Comparison of ENCODE assay signal across 10 mouse cellular contexts in the genomic region with DNA sequence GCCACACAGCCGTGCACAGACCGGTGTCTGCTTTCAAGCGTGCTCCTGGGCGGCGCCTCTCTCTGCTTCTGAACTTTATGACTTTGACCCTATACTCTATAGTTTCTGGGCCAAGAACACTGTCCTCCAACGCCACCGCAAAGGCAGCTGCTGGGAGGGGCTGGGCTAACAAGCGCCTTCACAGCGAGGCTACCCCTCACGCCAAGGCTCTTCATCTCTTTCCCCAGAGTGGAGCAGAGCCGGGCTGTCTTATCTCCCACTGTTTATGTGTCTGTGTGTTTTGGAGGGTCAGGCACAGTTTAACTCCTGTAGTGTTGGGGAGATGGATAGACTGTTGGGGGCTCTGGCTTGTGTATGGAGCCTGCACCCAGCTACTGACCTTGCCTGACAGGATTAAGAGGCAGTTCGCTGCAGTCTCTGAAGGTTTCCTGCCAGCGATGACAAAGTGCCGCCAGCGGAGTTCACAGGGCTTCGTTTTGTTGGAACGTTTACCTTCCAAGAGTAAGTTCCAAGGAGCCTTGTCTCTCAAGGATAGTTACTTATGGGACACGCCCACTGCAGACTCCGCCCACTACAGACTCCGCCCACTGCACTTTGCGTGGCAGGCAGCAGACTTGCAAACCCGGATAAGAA. TPM values are rescaled to one million over a fixed set of nuclear protein-coding genes. Genes with fewer than 3 reads are reported as not detected.
DNase-seq lines count a peak whose midpoint lies in the region; ATAC-seq and TF ChIP-seq lines count a peak whose summit lies in the region.
"Had no signal": no experiment of that assay in that cellular context is flagged by ENCODE, and none has a peak within 500 bp of the region (broad histone marks: within the 10 kb centered on the region; RNA-seq: fewer than 3 reads in every experiment).

No protein-coding gene starts in this region.

- no peak overlapping the region for H3K9ac ChIP-seq in heart, postnatal 0 days (replicated peaks; ENCODE audit: low read depth, low read length)
- no peak overlapping the region for H3K9ac ChIP-seq in liver, embryonic 15.5 days
- H3K9ac ChIP-seq in neural tube, embryonic 15.5 days (replicated peaks): no peak overlapping the region

- H3K4me2 ChIP-seq in heart, postnatal 0 days (ENCODE audit: low read depth, low read length): peak overlapping the region; percentile 7; the same call in 1 of the 2 replicates
- peak overlapping the region; percentile 10; the same call in 1 of the 2 replicates for H3K4me2 ChIP-seq in liver, embryonic 15.5 days
- H3K4me2 ChIP-seq in neural tube, embryonic 15.5 days: no peak overlapping the region

- no peak for TF ChIP-seq CTCF in heart, postnatal 0 days (IDR thresholded peaks at IDR 0.05; ENCODE audit: low read depth)

- ATAC-seq in heart, postnatal 0 days (ENCODE audit: insufficient read depth, low read depth): peak; percentile 25
- ATAC-seq in liver, embryonic 15.5 days (ENCODE audit: insufficient read depth): peak; percentile 24; the same call in 1 of the 2 replicates
- ATAC-seq in neural tube, embryonic 15.5 days (ENCODE audit: low FRiP score): no peak

- H3K9me3 ChIP-seq in heart, postnatal 0 days (replicated peaks; ENCODE audit: control insufficient read depth, low read length): no peaks in the 10 kb centered on the region
- no peaks in the 10 kb centered on the region for H3K9me3 ChIP-seq in liver, embryonic 15.5 days (replicated peaks)
- no peaks in the 10 kb centered on the region for H3K9me3 ChIP-seq in neural tube, embryonic 15.5 days (replicated peaks)

- WGBS in heart, postnatal 0 days: 27% methylated on average over 22 of the region's 22 CpGs
- WGBS in liver, embryonic 15.5 days (ENCODE audit: insufficient replicate concordance): 38% methylated on average over 22 of the region's 22 CpGs
- WGBS in neural tube, embryonic 15.5 days: 40% methylated on average over 22 of the region's 22 CpGs

- H3K36me3 ChIP-seq in heart, postnatal 0 days (replicated peaks; ENCODE audit: control insufficient read depth, insufficient read depth, low read length): no peaks in the 10 kb centered on the region
- H3K36me3 ChIP-seq in liver, embryonic 15.5 days (replicated peaks): no peaks in the 10 kb centered on the region
- H3K36me3 ChIP-seq in neural tube, embryonic 15.5 days: no peaks in the 10 kb centered on the region

- peaks cover 7% of the 10 kb centered on the region; the same call in 1 of the 2 replicates for H3K4me1 ChIP-seq in heart, postnatal 0 days (ENCODE audit: control insufficient read depth, insufficient read depth)
- peaks cover 23% of the 10 kb centered on the region for H3K4me1 ChIP-seq in liver, embryonic 15.5 days (replicated peaks)
- H3K4me1 ChIP-seq in neural tube, embryonic 15.5 days: peaks cover 9% of the 10 kb centered on the region; the same call in 1 of the 2 replicates

- no peak overlapping the region for H3K4me3 ChIP-seq in heart, postnatal 0 days (ENCODE audit: low read depth, low read length)
- H3K4me3 ChIP-seq in liver, embryonic 15.5 days (replicated peaks): no peak overlapping the region
- no peak overlapping the region for H3K4me3 ChIP-seq in neural tube, embryonic 15.5 days (replicated peaks)

- peaks cover 9% of the 10 kb centered on the region; the same call in 1 of the 2 replicates for H3K27me3 ChIP-seq in heart, postnatal 0 days (ENCODE audit: control insufficient read depth, insufficient read depth, low read length)
- H3K27me3 ChIP-seq in liver, embryonic 15.5 days: peaks cover 4% of the 10 kb centered on the region
- no peaks in the 10 kb centered on the region for H3K27me3 ChIP-seq in neural tube, embryonic 15.5 days (replicated peaks)

- peak; percentile 66 for DNase-seq in adrenal gland, postnatal 10 days
- DNase-seq in adrenal gland, adult 18-20 months (ENCODE audit: low spot score in 2 of 2): no peak
- DNase-seq in CD4-positive helper T cell, adult 2 months (ENCODE audit: low read depth, low spot score): peak; percentile 52
- no peak for DNase-seq in heart, postnatal 0 days (ENCODE audit: low spot score)
- DNase-seq in spleen, adult 12 weeks (ENCODE audit: low spot score): no peak
- DNase-seq in layer of hippocampus, adult 9-11 months: no peak

- H3K27ac ChIP-seq in heart, postnatal 0 days (ENCODE audit: low read depth): no peak overlapping the region
- no peak overlapping the region for H3K27ac ChIP-seq in liver, embryonic 15.5 days (replicated peaks)
- no peak overlapping the region for H3K27ac ChIP-seq in neural tube, embryonic 15.5 days (replicated peaks)

- TF ChIP-seq EP300 in heart, postnatal 0 days (IDR thresholded peaks at IDR 0.05; ENCODE audit: low read depth): no peak

RNA-seq across cellular contexts. Expression of gene Emc8, which starts 25.6 kb away (rescaled TPM):
- 100 to 1,000 TPM; 113 to 117 TPM for total RNA-seq in adrenal gland, postnatal 10 days (2021)
- total RNA-seq in adrenal gland, adult 18-20 months (2021): 100 to 1,000 TPM in 1 of 2 experiments, 10 to 100 TPM in 1; 87.1 to 118 TPM
- total RNA-seq in heart, postnatal 0 days (2014; rRNA removed; ENCODE audit: low replicate concordance): 45.4 and 110 TPM in 2 replicates
- polyA plus RNA-seq in heart, postnatal 0 days (2015; fragmentation: Nextera tagmentation; extraction: Ambion mirVana): 127 and 134 TPM in 2 replicates
- polyA plus RNA-seq in liver, embryonic 15.5 days (2015; fragmentation: Nextera tagmentation; extraction: Ambion mirVana): 100 and 104 TPM in 2 replicates
- polyA plus RNA-seq in neural tube, embryonic 15.5 days (2015; fragmentation: Nextera tagmentation; extraction: Ambion mirVana): 108 and 143 TPM in 2 replicates

RNA-seq across cellular contexts. Expression of gene Cox4i1, which starts 26.0 kb away (rescaled TPM):
- total RNA-seq in adrenal gland, postnatal 10 days (2021): 1,000 to 10,000 TPM; 2,747 to 2,903 TPM
- 1,000 to 10,000 TPM; 1,414 to 1,997 TPM for total RNA-seq in adrenal gland, adult 18-20 months (2021)
- total RNA-seq in heart, postnatal 0 days (2014; rRNA removed; ENCODE audit: low replicate concordance): 1,751 and 2,021 TPM in 2 replicates
- polyA plus RNA-seq in heart, postnatal 0 days (2015; fragmentation: Nextera tagmentation; extraction: Ambion mirVana): 4,528 and 4,822 TPM in 2 replicates
- 638 and 673 TPM in 2 replicates for polyA plus RNA-seq in liver, embryonic 15.5 days (2015; fragmentation: Nextera tagmentation; extraction: Ambion mirVana)
- polyA plus RNA-seq in neural tube, embryonic 15.5 days (2015; fragmentation: Nextera tagmentation; extraction: Ambion mirVana): 1,232 and 1,334 TPM in 2 replicates

RNA-seq across cellular contexts. Expression of gene Gm27021, which starts 26.1 kb away (rescaled TPM):
- not detected for total RNA-seq in adrenal gland, postnatal 10 days (2021)
- total RNA-seq in adrenal gland, adult 18-20 months (2021): not detected
- total RNA-seq in heart, postnatal 0 days (2014; rRNA removed; ENCODE audit: low replicate concordance): 1.1 TPM in 1 of 2 replicates, not detected in the other
- 0.63 and 5.4 TPM in 2 replicates for polyA plus RNA-seq in heart, postnatal 0 days (2015; fragmentation: Nextera tagmentation; extraction: Ambion mirVana)
- polyA plus RNA-seq in liver, embryonic 15.5 days (2015; fragmentation: Nextera tagmentation; extraction: Ambion mirVana): 0.35 and 0.64 TPM in 2 replicates
- polyA plus RNA-seq in neural tube, embryonic 15.5 days (2015; fragmentation: Nextera tagmentation; extraction: Ambion mirVana): 3.3 and 5.2 TPM in 2 replicates
- total RNA-seq: gastrocnemius, adult 8-10 months had no signal

RNA-seq across cellular contexts. Expression of gene Irf8, which starts 42.2 kb away (rescaled TPM):
- 10 to 100 TPM; 18.9 to 21.8 TPM for total RNA-seq in adrenal gland, postnatal 10 days (2021)
- 10 to 100 TPM; 16.1 to 46.0 TPM for total RNA-seq in adrenal gland, adult 18-20 months (2021)
- total RNA-seq in heart, postnatal 0 days (2014; rRNA removed; ENCODE audit: low replicate concordance): 13.9 and 15.2 TPM in 2 replicates
- 11.5 and 12.2 TPM in 2 replicates for polyA plus RNA-seq in heart, postnatal 0 days (2015; fragmentation: Nextera tagmentation; extraction: Ambion mirVana)
- polyA plus RNA-seq in liver, embryonic 15.5 days (2015; fragmentation: Nextera tagmentation; extraction: Ambion mirVana): 17.4 and 18.8 TPM in 2 replicates
- polyA plus RNA-seq in neural tube, embryonic 15.5 days (2015; fragmentation: Nextera tagmentation; extraction: Ambion mirVana): 4.9 and 18.4 TPM in 2 replicates
- polyA plus RNA-seq: C2C12 had no signal

RNA-seq across cellular contexts. Expression of gene 1190005I06Rik, which starts 46.5 kb away (rescaled TPM):
- 10 to 100 TPM; 28.3 to 32.8 TPM for total RNA-seq in adrenal gland, postnatal 10 days (2021)
- total RNA-seq in adrenal gland, adult 18-20 months (2021): 10 to 100 TPM; 12.3 to 21.3 TPM
- 0.80 and 1.9 TPM in 2 replicates for total RNA-seq in heart, postnatal 0 days (2014; rRNA removed; ENCODE audit: low replicate concordance)
- 9.3 and 9.7 TPM in 2 replicates for polyA plus RNA-seq in heart, postnatal 0 days (2015; fragmentation: Nextera tagmentation; extraction: Ambion mirVana)
- 0.92 and 1.2 TPM in 2 replicates for polyA plus RNA-seq in liver, embryonic 15.5 days (2015; fragmentation: Nextera tagmentation; extraction: Ambion mirVana)
- polyA plus RNA-seq in neural tube, embryonic 15.5 days (2015; fragmentation: Nextera tagmentation; extraction: Ambion mirVana): 12.8 and 13.5 TPM in 2 replicates

Comparison
In these comparisons a context has a peak if more than half of its experiments do, and no peak if none do; other contexts are left out.
1. DNase-seq: peak in adrenal gland, postnatal 10 days (single experiment) and CD4-positive helper T cell, adult 2 months (single experiment); none in adrenal gland, adult 18-20 months (0 of 2), heart, postnatal 0 days (single experiment), spleen, adult 12 weeks (single experiment) and layer of hippocampus, adult 9-11 months (single experiment).